Mouse (Mus musculus): ENCODE results near the gene Zfp385c. TPM values are rescaled to one million over a fixed set of nuclear protein-coding genes. Genes with fewer than 3 reads are reported as not detected.

Zfp385c gene
- total RNA-seq, 1 experiment from 2014 or later = 0.76 TPM

GRCm38 (mm10) chr11:100719893-100720292 is 27.6 kb upstream of the Zfp385c start:
- ATAC-seq (replicated peaks; ENCODE audit: insufficient number of reproducible peaks, low FRiP score, low TSS enrichment, poor library complexity, severe bottlenecking) = no peak

GRCm38 (mm10) chr11:100719312-100719711 is 27.1 kb upstream of the Zfp385c start:
- no peak for ATAC-seq (replicated peaks; ENCODE audit: insufficient number of reproducible peaks, low FRiP score, low TSS enrichment, poor library complexity, severe bottlenecking)

- ATAC-seq (replicated peaks; ENCODE audit: insufficient number of reproducible peaks, low FRiP score, low TSS enrichment, poor library complexity, severe bottlenecking) = no peak
These were observed 26.6 kb upstream of the Zfp385c start for GRCm38 (mm10) chr11:100718866-100719265.

GRCm38 (mm10) chr11:100718462-100718861 is 26.2 kb upstream of the Zfp385c start:
- ATAC-seq (replicated peaks; ENCODE audit: insufficient number of reproducible peaks, low FRiP score, low TSS enrichment, poor library complexity, severe bottlenecking) = no peak

GRCm38 (mm10) chr11:100716649-100717048 is 24.4 kb upstream of the Zfp385c start:
- no peak for ATAC-seq (replicated peaks; ENCODE audit: insufficient number of reproducible peaks, low FRiP score, low TSS enrichment, poor library complexity, severe bottlenecking)

- no peak for ATAC-seq (replicated peaks; ENCODE audit: insufficient number of reproducible peaks, low FRiP score, low TSS enrichment, poor library complexity, severe bottlenecking)
These were observed 22.7 kb upstream of the Zfp385c start for GRCm38 (mm10) chr11:100714948-100715347.

GRCm38 (mm10) chr11:100714534-100714915 is 22.3 kb upstream of the Zfp385c start:
- peak; percentile 60 for ATAC-seq (replicated peaks; ENCODE audit: insufficient number of reproducible peaks, low FRiP score, low TSS enrichment, poor library complexity, severe bottlenecking)

- ATAC-seq (replicated peaks; ENCODE audit: insufficient number of reproducible peaks, low FRiP score, low TSS enrichment, poor library complexity, severe bottlenecking) = peak; percentile 18; the same call in 1 of the 2 replicates
These were observed 21.7 kb upstream of the Zfp385c start, which contains the start of gene Hspb9 for GRCm38 (mm10) chr11:100713735-100714533. TSS of gene Hspb9 (plus strand) at chr11:100713850.

- ATAC-seq (replicated peaks; ENCODE audit: insufficient number of reproducible peaks, low FRiP score, low TSS enrichment, poor library complexity, severe bottlenecking) = no peak
These were observed 20.9 kb upstream of the Zfp385c start for GRCm38 (mm10) chr11:100713174-100713573.

- no peak for ATAC-seq (replicated peaks; ENCODE audit: insufficient number of reproducible peaks, low FRiP score, low TSS enrichment, poor library complexity, severe bottlenecking)
These were observed 19.7 kb upstream of the Zfp385c start, which contains the start of gene Kat2a for GRCm38 (mm10) chr11:100711783-100712615. TSS of gene Kat2a (minus strand) at chr11:100712465.

GRCm38 (mm10) chr11:100710977-100711376 is 18.7 kb upstream of the Zfp385c start:
- no peak for ATAC-seq (replicated peaks; ENCODE audit: insufficient number of reproducible peaks, low FRiP score, low TSS enrichment, poor library complexity, severe bottlenecking)

- ATAC-seq (replicated peaks; ENCODE audit: insufficient number of reproducible peaks, low FRiP score, low TSS enrichment, poor library complexity, severe bottlenecking) = no peak
These were observed 18.3 kb upstream of the Zfp385c start for GRCm38 (mm10) chr11:100710528-100710927.

- no peak for ATAC-seq (replicated peaks; ENCODE audit: insufficient number of reproducible peaks, low FRiP score, low TSS enrichment, poor library complexity, severe bottlenecking)
These were observed 17.1 kb upstream of the Zfp385c start for GRCm38 (mm10) chr11:100709201-100709810.

- no peak for ATAC-seq (replicated peaks; ENCODE audit: insufficient number of reproducible peaks, low FRiP score, low TSS enrichment, poor library complexity, severe bottlenecking)
These were observed 13.0 kb upstream of the Zfp385c start for GRCm38 (mm10) chr11:100705095-100705747.

GRCm38 (mm10) chr11:100703851-100704531 is 11.7 kb upstream of the Zfp385c start, which contains the start of gene Dhx58:
TSS of gene Dhx58 (minus strand) at chr11:100704271.
- ATAC-seq (replicated peaks; ENCODE audit: insufficient number of reproducible peaks, low FRiP score, low TSS enrichment, poor library complexity, severe bottlenecking) = 0 out of 2 replicates have a peak, but pooled peaks have one; percentile 15

- no peak for ATAC-seq (replicated peaks; ENCODE audit: insufficient number of reproducible peaks, low FRiP score, low TSS enrichment, poor library complexity, severe bottlenecking)
These were observed 11.1 kb upstream of the Zfp385c start for GRCm38 (mm10) chr11:100703366-100703765.

GRCm38 (mm10) chr11:100702906-100703305 is 10.7 kb upstream of the Zfp385c start:
- no peak; the same call in 1 of the 2 replicates for ATAC-seq (replicated peaks; ENCODE audit: insufficient number of reproducible peaks, low FRiP score, low TSS enrichment, poor library complexity, severe bottlenecking)

All from monocyte, adult 5-6 weeks (primary cell).